Mouse (Mus musculus): ENCODE measurements at regions not wholly inside any gene's neighbourhood (a gene's known extent, or its start where the extent isn't known, plus 50 kb on each side); places are given as distances from the start of the nearest gene placed in this dataset.

DNA sequence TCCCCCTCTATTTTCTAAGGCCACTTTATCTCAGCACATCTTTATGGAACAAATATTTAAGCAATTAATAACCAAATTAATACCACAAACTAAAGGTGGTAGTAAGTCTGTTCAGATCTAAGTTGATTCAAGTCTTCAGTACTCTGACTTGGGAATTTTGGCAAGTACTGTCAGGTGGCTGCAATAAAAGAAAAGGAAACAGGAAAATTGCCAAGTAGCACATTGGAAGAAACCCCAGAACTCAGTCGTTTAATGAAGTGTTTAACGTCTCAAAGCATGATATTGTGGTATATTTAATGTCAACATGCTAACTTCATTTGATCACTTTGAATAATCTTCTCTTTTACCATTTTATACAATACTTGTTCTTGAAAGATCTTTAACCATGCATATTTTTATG is 142.2 kb downstream of the Gm11146 start:
- no peak for DNase-seq (ENCODE audit: low spot score in 2 of 2)

DNA sequence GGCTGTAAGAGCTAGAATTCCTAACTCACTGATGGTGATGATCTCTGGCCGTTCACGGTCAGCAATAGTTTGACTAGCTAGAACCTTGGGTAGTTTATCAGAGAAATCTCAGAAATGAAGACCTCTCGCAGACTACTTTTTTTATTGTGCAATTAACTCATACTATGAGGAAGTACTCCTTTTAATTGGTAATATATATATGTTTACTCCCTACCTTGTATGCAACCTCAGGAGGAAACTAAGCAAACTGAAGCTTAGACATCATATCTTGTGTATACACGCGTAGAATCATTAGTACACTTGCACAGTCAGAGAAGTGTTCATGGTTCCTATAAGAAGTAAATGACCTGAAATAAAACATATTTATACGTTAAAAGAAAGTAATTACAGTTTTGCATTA is 157.2 kb downstream of the Gm11146 start:
- DNase-seq (ENCODE audit: low spot score in 2 of 2): no peak

DNA sequence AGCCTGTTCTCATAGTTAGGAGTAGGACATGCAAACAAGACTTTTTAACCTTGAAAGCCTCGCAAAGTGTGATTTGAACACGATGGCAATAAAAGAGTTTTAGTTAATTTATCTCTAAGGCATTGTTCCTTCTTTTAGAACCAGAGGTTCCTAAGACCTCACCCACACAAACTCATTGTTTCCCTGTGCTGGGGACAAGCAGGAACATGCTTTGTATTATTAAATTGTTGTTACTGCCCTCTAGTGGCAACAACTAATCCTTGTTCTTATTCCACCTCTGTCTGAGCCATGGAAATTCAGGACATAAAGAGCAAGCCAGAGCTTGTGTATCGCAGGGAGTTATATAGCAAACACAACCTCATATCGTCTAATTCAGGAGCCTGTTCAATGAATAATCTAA is 157.9 kb downstream of the Gm11146 start:
- DNase-seq (ENCODE audit: low spot score in 2 of 2): peak; percentile 32 to 61

DNA sequence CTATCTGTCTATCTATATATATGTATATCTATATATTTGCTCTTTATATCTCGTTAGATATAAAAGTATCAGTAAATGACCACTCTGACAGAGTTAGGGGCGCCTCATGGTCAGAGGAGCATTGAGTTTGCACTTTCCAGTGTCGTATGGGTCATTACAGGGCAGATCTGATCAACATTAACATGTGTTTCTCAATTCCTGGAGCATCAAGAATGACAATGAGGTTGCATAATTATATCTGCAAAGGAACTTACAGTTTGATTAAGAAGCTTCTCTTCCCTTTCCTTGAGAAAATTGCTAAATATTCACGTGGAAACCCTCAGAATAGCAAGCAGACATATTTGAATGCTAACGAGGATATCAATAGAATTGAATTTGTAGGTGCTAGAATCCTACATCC is 158.6 kb downstream of the Gm11146 start:
- DNase-seq (ENCODE audit: low spot score in 2 of 2): no peak

DNA sequence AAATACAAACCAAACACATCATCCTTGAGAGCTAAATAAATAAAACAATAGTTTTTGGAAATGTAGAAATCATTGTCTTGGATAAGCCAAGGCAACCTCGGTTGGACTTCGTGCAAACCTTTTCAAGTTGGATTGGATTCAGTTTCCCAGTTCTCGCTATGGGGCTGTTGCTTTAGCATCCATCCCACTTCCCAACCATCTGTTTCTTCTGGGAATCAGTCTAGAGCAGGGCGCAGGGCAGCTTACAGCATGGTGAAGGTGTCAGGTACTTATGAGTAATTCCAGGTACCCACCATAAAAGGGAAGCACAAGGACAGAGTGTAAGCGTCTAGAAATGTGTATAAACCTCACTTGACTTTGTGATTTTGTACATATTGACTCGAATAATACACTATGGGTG is 159.0 kb downstream of the Gm11146 start:
- DNase-seq (ENCODE audit: low spot score in 2 of 2): no peak

DNA sequence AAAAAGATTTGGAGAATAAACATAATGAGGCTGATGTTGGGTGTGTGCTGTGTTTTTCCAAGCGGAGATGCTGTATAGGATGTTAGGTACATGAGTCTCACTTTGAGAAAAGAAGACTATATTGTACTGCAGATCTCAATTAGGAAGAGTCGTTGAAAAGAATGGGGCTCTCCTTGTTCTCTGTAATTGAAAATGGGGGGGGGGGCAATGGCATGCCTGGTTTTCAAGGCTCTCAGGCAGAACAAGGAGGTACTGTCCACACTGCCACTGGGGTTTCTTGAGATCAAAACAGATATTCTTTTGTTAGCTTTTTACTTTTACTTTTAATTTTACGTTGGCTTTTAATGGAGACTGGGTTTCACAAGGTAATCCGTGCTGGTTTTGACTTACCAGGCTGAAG is 170.5 kb downstream of the Gm11146 start:
- no peak for DNase-seq (ENCODE audit: low spot score in 2 of 2)

DNA sequence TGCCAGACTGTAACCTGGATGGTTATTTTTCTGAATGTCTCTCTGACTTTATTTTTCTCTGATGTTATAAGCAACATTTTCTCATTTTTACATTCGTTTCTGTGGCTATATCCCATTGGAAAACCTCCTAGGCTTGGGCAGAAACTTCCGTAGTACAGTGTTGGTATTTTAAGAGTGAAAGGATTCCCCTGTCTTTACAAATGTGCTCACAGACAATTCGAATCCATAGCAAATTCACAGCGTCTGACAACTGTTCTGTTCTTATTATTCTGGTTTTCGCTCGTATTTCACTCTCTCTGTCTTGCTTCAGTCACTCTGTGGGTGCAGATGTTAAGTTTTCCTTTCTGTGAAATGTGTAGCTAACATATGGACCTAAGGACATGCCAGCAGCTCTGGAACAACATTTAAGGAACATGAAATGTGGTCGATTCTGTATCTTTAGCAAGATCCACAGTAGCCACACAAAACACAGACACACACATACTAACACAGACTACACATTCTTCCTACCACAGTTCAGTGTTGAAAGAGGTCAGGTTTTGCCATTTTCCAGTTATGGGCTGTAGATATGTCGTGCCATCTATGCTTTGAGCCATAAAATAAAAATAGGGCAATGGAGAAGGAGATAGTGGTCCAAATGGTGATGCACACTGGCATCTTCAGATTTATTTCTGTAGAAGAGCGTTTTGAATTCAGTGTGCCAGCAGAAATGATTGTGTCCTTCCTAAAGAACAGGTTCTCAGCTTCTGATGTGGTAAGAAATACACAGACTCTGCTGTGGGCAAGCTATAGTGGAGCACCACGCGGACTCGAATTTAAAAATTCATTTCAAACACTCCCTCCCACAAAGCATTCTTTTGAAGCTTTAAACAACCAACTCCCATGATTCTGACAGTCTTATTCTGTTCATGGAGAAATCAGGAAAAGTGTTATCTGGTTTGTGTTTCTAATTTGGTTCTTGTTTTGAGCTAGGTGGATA is 179.2 kb downstream of the Gm11146 start:
- DNase-seq (ENCODE audit: low spot score in 2 of 2): no peak

DNA sequence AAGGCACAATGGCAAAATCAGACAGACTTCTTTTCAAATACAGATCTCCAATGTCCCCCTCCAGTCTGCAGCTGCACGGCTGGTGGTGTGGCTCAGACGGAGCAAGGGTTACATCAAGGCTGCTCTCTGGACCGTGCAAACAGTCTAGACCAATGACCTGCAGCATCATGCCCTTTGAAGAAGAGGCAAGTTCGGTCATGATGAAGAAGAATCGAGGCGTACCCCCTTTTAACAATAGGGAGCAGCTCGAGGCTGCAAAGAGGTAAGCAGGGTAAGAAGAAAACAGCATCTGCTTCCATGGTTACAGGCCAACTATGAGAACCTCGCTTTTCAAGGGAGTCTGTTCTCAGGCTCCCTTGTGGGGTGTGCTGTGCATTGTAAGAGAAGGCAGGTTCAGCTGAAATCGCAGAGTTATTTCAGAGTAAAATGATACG is 180.3 kb downstream of the Gm11146 start:
- DNase-seq (ENCODE audit: low spot score in 2 of 2): no peak

DNA sequence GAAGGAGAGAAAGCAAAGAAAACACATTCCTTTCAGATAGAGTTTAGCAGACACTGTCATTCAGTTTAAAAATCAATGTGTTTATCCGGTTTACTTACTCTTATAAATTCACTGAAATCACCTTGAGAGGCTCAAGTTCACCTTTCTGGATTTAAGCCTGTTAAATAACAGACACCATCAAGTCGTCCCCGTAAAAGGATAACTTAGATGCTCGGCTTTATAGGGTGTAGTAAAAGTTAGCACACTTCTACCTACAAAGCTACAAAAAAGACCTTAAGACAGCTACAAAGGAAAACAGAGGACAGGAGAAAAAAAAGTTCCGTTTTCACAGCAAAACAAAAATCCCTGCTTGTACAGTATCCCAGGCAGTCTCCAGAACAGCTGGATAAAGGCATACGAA is 180.9 kb downstream of the Gm11146 start:
- DNase-seq (ENCODE audit: low spot score in 2 of 2): no peak

DNA sequence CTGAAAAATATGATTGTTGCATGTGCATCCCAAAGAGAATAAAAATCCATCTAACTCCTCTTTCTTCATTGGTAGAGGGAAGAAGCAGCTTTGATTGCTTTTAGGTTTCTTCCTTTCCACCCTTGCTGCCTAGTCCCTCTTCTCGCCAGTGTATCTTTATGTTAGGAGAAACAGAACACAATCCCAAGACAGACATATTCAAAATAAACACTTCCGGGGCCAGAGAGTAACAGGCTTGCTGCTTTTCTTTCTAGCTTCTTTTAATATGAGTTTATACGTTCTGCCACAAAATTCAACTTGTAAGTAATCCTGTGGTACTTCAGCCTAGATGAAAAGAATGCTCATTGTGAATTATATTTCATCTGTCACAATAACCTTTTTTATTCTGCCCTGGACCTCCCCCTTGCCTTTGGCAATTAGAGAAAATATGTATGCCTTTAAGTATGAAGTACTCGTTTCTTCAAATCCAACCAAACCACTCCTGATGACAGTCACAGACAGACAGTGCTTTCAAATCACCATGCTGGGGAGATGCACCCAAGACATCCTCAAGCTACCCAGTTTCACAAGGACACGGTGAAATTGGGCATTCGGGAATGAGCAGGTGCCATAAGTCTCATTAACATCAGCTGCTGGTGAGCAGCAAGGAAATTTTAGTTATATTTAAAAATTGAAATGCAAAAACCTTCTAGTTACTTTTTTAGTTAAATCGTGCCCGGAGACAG is 181.6 kb downstream of the Gm11146 start:
- no peak for DNase-seq (ENCODE audit: low spot score in 2 of 2)

DNA sequence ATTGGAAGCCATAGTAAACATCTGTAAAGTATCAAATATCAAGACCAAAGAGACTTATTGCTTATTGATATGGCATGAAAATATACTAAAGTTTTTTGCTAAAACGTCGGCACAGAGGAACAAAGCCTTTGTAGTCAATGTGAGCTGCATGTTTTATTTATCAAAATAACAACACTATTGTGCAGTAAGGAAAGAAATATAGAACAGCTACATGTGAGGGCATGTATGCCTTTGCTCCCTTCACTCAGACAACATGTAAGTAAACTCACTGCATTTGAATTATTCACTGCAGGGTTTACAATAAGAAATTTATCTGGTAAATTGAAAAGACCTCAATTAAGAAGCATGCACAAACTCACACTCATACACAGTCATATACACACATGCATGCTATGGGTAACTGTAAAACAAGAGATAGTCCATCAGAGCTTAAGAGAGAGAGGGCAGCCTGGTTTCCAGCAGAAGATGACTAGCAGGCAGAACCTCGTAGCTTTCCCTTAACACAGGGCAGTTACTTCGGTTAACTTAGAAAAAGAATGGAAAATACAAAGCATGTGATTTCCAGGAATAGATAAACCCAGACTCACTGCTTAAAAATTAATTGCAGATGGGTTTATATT is 182.7 kb downstream of the Gm11146 start:
- DNase-seq (ENCODE audit: low spot score in 2 of 2): no peak

DNA sequence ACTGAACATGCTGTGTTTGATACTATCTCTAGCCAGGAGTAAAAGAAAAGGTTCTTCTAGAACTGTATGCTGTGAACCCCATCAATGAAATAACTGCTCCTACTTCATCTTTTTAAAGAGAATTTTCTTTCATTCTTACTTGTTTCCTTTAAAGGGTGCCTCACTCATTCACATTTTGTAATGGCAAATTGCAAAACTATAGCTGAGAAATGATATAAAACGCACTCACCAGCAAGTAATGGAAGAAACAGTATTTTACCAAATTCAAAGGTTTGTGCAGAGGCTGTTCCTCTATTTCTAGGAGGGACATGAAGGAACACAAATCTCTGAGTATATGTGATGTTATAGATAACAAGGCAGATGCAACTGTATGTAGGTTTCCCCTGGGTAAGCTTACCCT is 183.4 kb downstream of the Gm11146 start:
- DNase-seq (ENCODE audit: low spot score in 2 of 2): no peak

DNA sequence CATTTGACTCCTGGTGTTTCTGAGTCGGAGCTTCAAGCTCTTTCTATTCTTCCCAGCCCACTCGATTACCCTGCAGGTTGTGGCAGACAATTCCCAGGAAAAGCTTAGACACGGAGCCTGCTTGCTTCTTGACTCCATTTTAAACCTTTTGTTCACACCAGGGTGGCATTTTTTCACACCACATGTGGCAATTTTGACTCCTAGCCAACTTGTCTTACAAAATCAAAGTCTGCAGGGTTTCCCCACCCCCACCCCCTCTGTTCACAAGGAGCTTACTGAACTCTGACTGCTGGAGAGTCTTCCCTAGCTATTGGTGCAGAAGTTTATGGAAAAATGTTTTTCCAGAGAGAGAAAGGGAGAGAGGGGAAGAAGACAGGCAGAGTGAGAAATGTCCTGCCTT is 184.1 kb downstream of the Gm11146 start:
- DNase-seq (ENCODE audit: low spot score in 2 of 2): peak; percentile 15 to 32

DNA sequence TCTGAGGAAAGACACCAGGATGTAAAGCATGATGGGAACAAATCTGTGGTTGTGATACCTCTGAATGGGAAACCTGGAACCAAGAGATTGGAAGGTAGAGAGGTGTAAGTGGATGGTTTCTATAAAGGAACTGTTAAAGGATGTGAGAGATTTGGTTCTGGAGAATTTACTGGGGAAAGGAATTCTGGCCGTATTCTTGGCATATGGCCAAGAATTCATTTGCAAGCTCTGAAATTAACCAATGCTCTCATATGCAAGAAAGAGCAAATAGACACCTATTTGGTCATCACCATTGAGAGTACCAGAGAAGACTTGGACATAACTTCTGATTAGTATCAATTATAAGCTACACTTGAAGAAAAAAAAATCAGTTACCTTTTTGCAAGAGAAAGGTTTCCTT is 187.3 kb downstream of the Gm11146 start:
- no peak for DNase-seq (ENCODE audit: low spot score in 2 of 2)

DNA sequence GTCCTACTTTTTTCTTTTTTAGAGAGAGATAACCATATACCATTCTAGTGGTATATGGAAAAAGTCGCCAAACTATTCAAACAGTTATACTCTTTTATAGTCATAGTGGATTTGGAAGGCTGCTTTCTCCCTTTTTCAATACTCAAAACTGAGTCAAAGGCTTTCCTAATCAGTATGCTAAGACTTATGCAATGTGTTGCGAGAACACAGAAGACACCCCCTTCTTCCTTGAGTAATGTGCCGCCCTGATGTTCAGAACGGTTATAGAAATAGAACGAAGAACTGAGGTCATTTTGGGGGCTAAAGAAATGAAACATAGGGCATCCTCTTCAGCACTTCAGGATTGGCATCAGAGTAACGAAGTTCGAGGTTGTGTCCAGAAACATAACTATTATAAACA is 192.7 kb downstream of the Gm11146 start:
- DNase-seq (ENCODE audit: low spot score in 2 of 2): no peak

DNA sequence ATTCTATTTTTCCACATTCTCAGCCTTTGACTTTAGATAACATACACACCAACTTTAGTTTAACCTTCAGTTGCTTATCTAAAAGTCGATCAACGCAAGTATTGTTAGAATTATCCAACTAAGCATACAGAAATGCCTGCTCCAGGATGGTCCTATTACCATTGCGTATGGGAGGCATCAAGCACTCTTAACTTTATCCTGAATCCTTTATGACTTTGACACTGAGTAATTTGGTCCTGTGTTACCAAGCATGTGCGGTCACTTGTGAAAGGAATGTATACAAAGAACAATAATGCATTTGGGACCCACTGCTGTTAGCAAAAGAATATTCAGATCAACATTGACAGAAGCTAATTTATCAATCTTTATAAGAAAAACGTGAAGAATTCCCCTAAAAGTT is 194.9 kb downstream of the Gm11146 start:
- DNase-seq (ENCODE audit: low spot score in 2 of 2): no peak

DNA sequence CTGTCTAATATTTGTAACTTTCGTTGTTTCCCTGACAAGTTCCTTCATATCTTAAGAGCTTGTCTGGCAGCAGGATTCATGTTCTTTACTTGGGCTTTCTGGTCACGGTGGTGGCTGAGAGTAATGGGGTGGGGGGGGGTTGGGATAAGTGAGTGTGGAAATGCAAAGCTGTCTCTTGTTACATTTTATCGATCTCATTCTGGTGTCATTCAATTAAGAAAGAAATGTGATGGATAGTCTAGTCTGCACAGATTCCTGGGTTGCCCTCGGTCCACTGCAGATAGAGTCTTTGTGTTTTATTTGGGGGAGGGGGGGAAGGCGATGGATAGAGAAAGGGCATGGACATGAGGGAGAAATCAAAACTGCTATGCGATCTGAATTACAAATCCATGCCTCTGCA is 196.0 kb downstream of the Gm11146 start:
- no peak for DNase-seq (ENCODE audit: low spot score in 2 of 2)

DNA sequence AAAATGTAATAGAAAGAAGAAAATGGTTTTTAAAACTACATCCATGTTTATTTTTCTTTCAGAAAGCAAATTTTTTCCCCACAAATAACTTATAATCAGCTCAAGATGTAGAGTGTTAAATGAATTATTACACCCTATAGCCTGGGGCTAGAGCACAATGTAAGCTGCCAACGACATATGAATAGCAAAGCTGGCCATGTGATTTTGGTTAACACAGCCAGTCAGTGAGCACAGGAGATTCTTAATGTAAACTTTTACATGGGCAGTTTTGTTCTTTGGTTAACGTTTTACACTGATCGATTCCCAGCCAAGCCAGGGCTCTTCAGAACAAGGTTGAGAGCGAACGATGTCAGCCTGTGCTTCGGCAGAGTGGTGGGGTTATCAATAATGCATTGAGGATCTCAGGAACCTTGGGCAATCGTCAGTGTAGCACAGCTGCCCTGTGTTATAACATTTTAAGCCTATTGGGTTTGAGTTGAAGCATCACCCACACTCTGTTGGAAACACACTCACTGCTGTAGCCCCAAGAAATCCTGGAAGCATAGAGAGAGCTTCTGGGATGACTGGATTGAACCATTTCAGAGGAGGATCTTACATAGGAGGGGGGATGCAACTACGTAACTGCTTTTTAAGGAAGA is 196.6 kb downstream of the Gm11146 start:
- DNase-seq (ENCODE audit: low spot score in 2 of 2): no peak

DNA sequence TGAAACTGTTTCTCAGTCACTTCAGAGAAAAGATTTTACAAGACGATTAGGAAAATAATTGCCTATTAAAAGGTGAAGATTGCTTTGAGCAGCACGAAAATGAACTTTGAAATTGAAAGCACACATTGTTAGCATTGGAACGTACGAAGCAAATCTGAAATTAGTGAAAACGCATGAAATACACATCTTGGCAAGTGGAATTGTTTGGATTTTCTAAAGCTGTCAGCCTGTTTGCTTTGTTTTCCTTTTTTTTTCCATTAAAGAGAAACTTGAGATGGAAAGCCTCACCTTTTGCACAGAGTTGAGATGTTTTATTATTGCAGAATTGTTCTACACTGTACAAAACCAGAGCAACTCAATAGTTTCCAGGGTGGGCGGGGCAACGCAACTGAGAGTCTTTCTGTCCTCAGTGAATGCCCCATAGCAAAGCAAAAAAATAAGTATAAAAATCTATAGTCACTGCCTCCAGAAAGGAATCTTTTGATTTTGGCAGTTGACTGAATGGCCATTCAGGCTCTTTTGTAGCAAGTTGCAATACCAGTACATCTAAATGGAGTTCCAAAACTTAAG is 199.1 kb downstream of the Gm11146 start:
- no peak for DNase-seq (ENCODE audit: low spot score in 2 of 2)

DNA sequence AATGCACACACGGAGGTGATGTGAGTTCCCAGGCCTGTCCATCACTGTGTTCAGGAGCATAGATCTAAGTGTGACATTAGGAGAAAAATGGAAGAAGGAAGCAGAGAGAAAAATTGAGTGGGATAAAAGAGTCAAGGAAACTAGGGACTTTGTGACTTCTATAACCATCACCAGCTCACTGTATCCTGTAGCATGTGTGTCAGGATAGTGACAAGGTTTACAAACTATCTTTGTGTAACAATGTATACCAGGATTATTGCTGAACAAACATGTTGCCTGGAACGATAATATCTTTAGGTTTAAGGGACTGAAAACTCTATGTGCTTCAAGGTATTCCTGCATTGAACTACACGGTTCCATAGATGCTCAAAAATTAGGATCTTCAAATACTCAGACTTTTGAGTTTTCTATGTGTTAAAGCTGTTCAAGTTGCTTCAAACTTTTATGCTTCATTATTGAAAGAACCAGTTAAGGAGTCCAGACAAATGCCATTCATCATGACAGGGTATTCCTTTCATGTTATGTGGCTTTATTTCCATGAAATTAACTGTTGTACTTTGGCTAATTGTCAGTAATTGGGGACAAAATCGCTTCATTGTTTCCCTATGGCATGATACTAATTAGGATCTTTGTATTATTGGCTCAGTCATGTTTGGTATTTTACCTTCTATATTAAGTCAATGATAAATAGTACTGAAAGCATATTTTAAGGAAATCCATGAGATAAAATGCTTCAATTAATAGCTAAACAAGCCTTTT is 200.5 kb downstream of the Gm11146 start:
- DNase-seq (ENCODE audit: low spot score in 2 of 2): no peak

DNA sequence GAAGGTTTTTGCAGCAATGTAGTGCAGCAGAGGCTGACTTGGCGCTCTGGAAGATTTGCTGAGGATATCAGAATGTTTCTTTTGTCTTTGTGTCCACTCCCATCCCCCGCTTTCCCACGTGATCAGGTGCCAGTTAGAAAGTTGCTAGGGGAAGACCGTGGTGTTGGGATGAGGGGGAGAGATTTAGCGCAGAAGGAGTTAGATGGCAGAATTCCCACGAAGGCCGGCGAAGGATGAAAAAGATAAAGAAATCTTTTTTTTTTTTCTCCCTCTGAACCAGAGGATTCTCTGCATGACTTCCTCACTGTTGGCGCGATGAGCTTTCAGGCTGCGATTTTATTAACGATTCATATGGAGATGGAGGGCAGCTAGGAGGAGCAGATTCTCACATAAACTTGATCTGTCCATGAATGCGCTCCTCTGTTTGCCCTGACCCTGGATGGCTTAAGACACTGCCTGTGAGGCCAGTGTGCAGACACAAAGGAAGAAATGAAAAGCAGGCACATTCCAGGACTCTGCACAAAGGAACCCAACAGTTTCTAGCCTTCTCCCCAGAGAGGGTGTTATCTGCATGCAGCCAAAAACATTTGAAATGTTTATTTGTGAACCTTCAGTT is 201.5 kb downstream of the Gm11146 start:
- DNase-seq (ENCODE audit: low spot score in 2 of 2): peak; percentile 27 to 49

All from heart, adult 9 months (tissue).